Mouse (Mus musculus) intestine, embryonic 14.5 days (tissue): Measurements from ENCODE around the gene Pdzd2. TPM values are rescaled to one million over a fixed set of nuclear protein-coding genes. Genes with fewer than 3 reads are reported as not detected.

Source experiments
- ATAC-seq: fragments of 200-750 bp; cut with Nextera tagmentation; replicated peaks from 2 replicates; pipeline ENCODE4 v1.8.0; 2017; ENCODE audit warnings: low read depth, moderate number of reproducible peaks, moderate TSS enrichment, moderate library complexity; ENCODE audit not compliant: low FRiP score, low TSS enrichment
- DNase-seq: peaks from one replicate; pipeline ENCODE4 v3.0.0-alpha.2; 2018; ENCODE audit warnings: low spot score
- H3K27ac ChIP-seq: fragments of 300-500 bp; sonication (generic); 2 replicates; pipeline ENCODE4 v1.5.1; 2014; ENCODE audit warnings: low read depth, mild to moderate bottlenecking, control low read depth
- H3K27me3 ChIP-seq: fragments of 300-500 bp; sonication (generic); replicated peaks from 2 replicates; pipeline ENCODE4 v1.6.1; 2014; ENCODE audit warnings: low read length, control low read depth; ENCODE audit not compliant: control insufficient read depth, insufficient read depth
- H3K36me3 ChIP-seq: fragments of 300-500 bp; sonication (generic); 2 replicates; pipeline ENCODE4 v1.6.1; 2014; ENCODE audit warnings: low read length, control low read depth; ENCODE audit not compliant: control insufficient read depth, insufficient read depth
- H3K4me1 ChIP-seq: fragments of 300-500 bp; sonication (generic); replicated peaks from 2 replicates; pipeline ENCODE4 v1.6.1; 2014; ENCODE audit warnings: low read length, control low read depth, mixed read lengths; ENCODE audit not compliant: control insufficient read depth, insufficient read depth
- H3K4me2 ChIP-seq: fragments of 300-500 bp; sonication (generic); 2 replicates; pipeline ENCODE4 v1.6.1; 2014; ENCODE audit warnings: low read length
- H3K4me3 ChIP-seq: fragments of 300-500 bp; sonication (generic); 2 replicates; pipeline ENCODE4 v1.5.1; 2014; ENCODE audit warnings: low read depth, low read length, control low read depth, mixed read lengths
- H3K9ac ChIP-seq: fragments of 300-500 bp; sonication (generic); 2 replicates; pipeline ENCODE4 v1.6.1; 2014; ENCODE audit warnings: mild to moderate bottlenecking, low read length
- H3K9me3 ChIP-seq: fragments of 300-500 bp; sonication (generic); 2 replicates; pipeline ENCODE4 v1.6.1; 2016; ENCODE audit warnings: low read length, control low read depth; ENCODE audit not compliant: control insufficient read depth
- WGBS: fragments of 180-500 bp; shearing (Covaris S2); extraction: QIAGEN DNeasy Blood & Tissue Kit; methylation state at CpG from one replicate; pipeline ENCODE4 v1.1.7; 2014; 5-methylcytosine and 5-hydroxymethylcytosine counted together
- polyA plus RNA-seq: library from polyadenylated mRNA; unstranded; fragments of >200 nt; fragmentation: Nextera tagmentation; extraction: Ambion mirVana; gene quantifications from 2 replicates; pipeline ENCODE4 v1.2.1, GENCODE M21; 2014

The Pdzd2 gene
- polyA plus RNA-seq, 1 experiment from 2014 or later = 16.2 TPM

DNA sequence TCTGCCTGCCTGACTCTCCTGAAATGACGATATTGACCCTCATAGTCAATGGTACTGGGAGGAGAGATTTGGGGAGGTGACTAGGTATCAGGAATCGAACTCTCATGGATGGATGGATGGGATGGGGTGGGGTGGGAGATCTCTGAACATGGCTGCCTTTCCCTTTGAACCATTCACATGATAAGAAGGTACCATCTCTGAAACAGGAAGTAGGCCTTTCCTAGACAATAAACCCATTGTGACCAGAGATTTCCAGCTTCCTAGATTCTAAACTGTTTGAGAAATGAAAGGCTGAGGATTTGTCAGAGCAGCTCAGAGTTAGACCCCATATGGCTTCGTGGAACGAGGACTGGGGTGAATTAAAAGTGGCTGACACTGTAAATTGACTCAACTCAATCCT, 232.2 kb downstream of the Pdzd2 start:
- ATAC-seq = no peak
- no peak overlapping the region for H3K9ac ChIP-seq
- no peak overlapping the region for H3K4me2 ChIP-seq
- H3K36me3 ChIP-seq = no peaks in the 10 kb centered on the region
- H3K9me3 ChIP-seq = no peaks in the 10 kb centered on the region
- DNase-seq = no peak
- WGBS = 73% methylated on average over 4 of the region's 4 CpGs
- H3K4me1 ChIP-seq = no peaks in the 10 kb centered on the region
- H3K27me3 ChIP-seq = no peaks in the 10 kb centered on the region
- H3K27ac ChIP-seq = no peak overlapping the region
- no peak overlapping the region for H3K4me3 ChIP-seq

- H3K4me1 ChIP-seq = no peaks in the 10 kb centered on the region
- H3K36me3 ChIP-seq = no peaks in the 10 kb centered on the region
- H3K9me3 ChIP-seq = no peaks in the 10 kb centered on the region
- H3K27ac ChIP-seq = no peak overlapping the region
- H3K9ac ChIP-seq = no peak overlapping the region
- 78% methylated on average over 10 of the region's 10 CpGs for WGBS
- DNase-seq (no peak), ATAC-seq (no peak)
- no peak overlapping the region for H3K4me3 ChIP-seq
- no peak overlapping the region for H3K4me2 ChIP-seq
- no peaks in the 10 kb centered on the region for H3K27me3 ChIP-seq
Measured at GRCm38 (mm10) chr15:12506514-12506913, 233.2 kb downstream of the Pdzd2 start.

DNA sequence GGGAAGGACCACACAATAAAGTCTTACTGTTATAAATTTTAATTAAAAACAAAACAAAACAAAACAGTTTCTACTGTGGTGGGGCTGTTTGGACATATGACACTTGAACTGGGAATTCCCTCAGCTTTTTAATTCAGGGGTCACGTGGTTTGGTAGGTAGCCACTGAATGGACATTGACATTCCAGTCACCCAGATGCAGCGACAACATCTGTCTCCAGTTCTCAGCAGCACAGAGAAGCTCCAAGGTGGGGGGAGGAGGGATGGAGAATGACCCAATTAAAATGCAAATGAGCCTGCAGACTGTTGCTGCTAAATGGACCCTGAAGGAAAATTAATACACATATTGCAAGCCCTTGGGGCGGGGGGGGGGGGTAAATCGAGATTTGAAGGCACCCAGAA, 233.6 kb downstream of the Pdzd2 start:
- no peak for DNase-seq
- Histone ChIP-seq H3K9ac (no peak overlapping the region), H3K9me3 (no peaks in the 10 kb centered on the region), H3K36me3 (no peaks in the 10 kb centered on the region), H3K4me3 (no peak overlapping the region), H3K27ac (no peak overlapping the region), H3K4me1 (no peaks in the 10 kb centered on the region), H3K27me3 (no peaks in the 10 kb centered on the region), H3K4me2 (no peak overlapping the region)
- no peak for ATAC-seq
- 82% methylated on average over 4 of the region's 4 CpGs for WGBS

GRCm38 (mm10) chr15:12505556-12505955, 234.2 kb downstream of the Pdzd2 start:
- H3K9me3 ChIP-seq = no peaks in the 10 kb centered on the region
- no peaks in the 10 kb centered on the region for H3K4me1 ChIP-seq
- no peak overlapping the region for H3K4me3 ChIP-seq
- WGBS = 87% methylated on average over 11 of the region's 11 CpGs
- H3K27ac ChIP-seq = no peak overlapping the region
- H3K9ac ChIP-seq = no peak overlapping the region
- no peak overlapping the region for H3K4me2 ChIP-seq
- H3K36me3 ChIP-seq = no peaks in the 10 kb centered on the region
- H3K27me3 ChIP-seq = no peaks in the 10 kb centered on the region
- ATAC-seq (no peak), DNase-seq (no peak)

GRCm38 (mm10) chr15:12503907-12504306, 235.8 kb downstream of the Pdzd2 start:
- 79% methylated on average over 9 of the region's 9 CpGs for WGBS

DNA sequence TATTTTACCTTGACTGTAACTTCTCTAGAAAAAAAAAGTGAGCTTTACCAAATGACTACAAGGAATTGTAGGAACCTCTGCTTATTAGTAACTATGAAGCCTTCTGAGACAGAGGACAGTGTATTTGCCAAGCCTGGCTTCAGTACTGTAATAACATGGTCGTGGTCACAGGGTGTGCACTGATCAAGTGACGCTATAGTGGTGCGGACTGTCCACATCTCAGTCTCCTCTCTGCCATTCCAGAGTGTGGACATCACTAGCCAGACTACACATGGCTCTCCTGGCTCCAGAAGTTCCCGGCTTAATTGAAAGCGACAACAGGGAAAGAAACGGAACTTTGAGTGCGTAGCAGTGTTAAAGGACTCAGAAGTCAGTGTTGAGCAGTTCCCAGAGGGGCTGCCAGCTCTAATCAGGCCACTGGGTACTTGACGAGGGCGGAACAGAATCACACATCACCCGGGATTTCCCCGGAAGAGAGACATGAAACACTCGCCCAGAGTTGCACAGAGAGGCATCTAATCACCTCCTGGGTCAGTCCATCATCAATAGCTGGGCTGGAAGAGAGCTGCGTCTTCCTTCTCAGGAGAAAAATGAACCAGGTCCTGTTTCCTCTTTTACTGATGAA, 237.7 kb downstream of the Pdzd2 start:
- DNase-seq (no peak), ATAC-seq (no peak)
- no peak overlapping the region for H3K4me2 ChIP-seq
- no peak overlapping the region for H3K27ac ChIP-seq
- H3K36me3 ChIP-seq = no peaks in the 10 kb centered on the region
- 70% methylated on average over 13 of the region's 13 CpGs for WGBS
- H3K9ac ChIP-seq = no peak overlapping the region
- H3K9me3 ChIP-seq = no peaks in the 10 kb centered on the region
- no peaks in the 10 kb centered on the region for H3K27me3 ChIP-seq
- no peak overlapping the region for H3K4me3 ChIP-seq
- no peaks in the 10 kb centered on the region for H3K4me1 ChIP-seq

More at GRCm38 (mm10) chr15:12503907-12504306, 235.8 kb downstream of the Pdzd2 start:
- Histone ChIP-seq H3K36me3 (no peaks in the 10 kb centered on the region), H3K4me1 (no peaks in the 10 kb centered on the region), H3K27ac (no peak overlapping the region), H3K4me3 (no peak overlapping the region), H3K9ac (no peak overlapping the region), H3K9me3 (no peaks in the 10 kb centered on the region), H3K4me2 (no peak overlapping the region), H3K27me3 (no peaks in the 10 kb centered on the region)
- no peak for DNase-seq
- ATAC-seq = peak; percentile 61; the same call in 1 of the 2 replicates

DNA sequence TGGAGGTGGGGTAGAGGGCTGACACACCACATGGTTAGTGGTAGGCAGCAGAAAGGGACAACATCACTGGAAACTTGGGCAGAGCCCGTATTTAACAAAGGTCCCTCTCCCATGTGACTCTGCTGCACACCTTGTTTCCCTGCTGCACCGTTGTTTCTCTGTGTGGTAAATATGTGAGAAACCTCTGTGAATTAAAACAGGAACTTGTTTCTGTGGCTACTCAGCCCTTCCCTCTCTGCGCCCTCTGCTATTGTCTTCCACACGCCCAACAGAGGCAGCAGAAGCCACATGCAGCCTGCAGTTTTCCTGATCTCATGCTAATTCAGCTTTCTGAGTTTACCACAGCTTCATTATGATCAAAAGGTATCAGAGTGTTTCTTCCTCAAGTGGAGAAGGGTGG, 239.1 kb downstream of the Pdzd2 start:
- Histone ChIP-seq H3K4me2 (no peak overlapping the region), H3K36me3 (no peaks in the 10 kb centered on the region), H3K27me3 (no peaks in the 10 kb centered on the region), H3K4me1 (no peaks in the 10 kb centered on the region), H3K27ac (no peak overlapping the region), H3K9ac (no peak overlapping the region), H3K4me3 (no peak overlapping the region), H3K9me3 (no peaks in the 10 kb centered on the region)
- DNase-seq = no peak
- 68% methylated on average over 4 of the region's 4 CpGs for WGBS
- no peak for ATAC-seq

- H3K27ac ChIP-seq = no peak overlapping the region
- no peaks in the 10 kb centered on the region for H3K9me3 ChIP-seq
- no peak for DNase-seq
- H3K27me3 ChIP-seq = no peaks in the 10 kb centered on the region
- H3K9ac ChIP-seq = no peak overlapping the region
- H3K4me2 ChIP-seq = no peak overlapping the region
- H3K4me3 ChIP-seq = no peak overlapping the region
- ATAC-seq = no peak
- no peaks in the 10 kb centered on the region for H3K36me3 ChIP-seq
- H3K4me1 ChIP-seq = peaks cover 23% of the 10 kb centered on the region; the same call in 1 of the 2 replicates
Measured at GRCm38 (mm10) chr15:12494084-12494483, 245.6 kb downstream of the Pdzd2 start.

DNA sequence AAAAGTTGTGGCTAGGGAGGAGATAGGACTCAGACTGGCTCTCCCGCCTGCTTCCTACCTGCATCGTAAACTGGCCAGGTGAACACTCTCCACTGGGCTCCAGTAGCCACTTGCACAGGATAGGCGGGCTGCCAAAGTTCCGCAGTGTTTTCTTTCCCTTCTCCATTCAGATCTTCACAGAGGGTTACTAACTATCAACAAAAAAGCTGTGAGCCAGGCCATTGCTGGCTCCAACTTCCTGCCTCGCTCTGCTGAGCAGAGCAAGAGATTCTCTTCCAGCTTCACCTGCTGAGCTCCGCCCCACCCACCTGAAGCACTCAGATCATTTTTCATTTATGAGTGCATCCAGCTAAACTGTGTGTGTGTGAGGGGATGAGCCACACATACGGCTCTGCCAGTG, 246.5 kb downstream of the Pdzd2 start:
- ATAC-seq = 0 out of 2 replicates have a peak, but pooled peaks have one; percentile 40
- no peaks in the 10 kb centered on the region for H3K9me3 ChIP-seq
- no peaks in the 10 kb centered on the region for H3K36me3 ChIP-seq
- H3K4me1 ChIP-seq = peaks cover 23% of the 10 kb centered on the region; the same call in 1 of the 2 replicates
- H3K27me3 ChIP-seq = no peaks in the 10 kb centered on the region
- WGBS = 47% methylated on average over 7 of the region's 7 CpGs
- no peak for DNase-seq
- no peak overlapping the region for H3K9ac ChIP-seq
- peak overlapping the region; percentile 47; the same call in 1 of the 2 replicates for H3K27ac ChIP-seq
- no peak overlapping the region for H3K4me3 ChIP-seq
- H3K4me2 ChIP-seq = peak overlapping the region; percentile 33
